Mouse (Mus musculus) activated CD4-positive, CD25-positive, alpha-beta regulatory T cell, adult 4 months (primary cell): ENCODE results near the gene BC048562. TPM values are rescaled to one million over a fixed set of nuclear protein-coding genes. Genes with fewer than 3 reads are reported as not detected.

Source experiments
- ATAC-seq: one replicate; pipeline ENCODE4 v1.8.0; 2017
- polyA plus RNA-seq, 2 experiments: library from polyadenylated mRNA; unstranded; fragments of 100-300 nt; shearing (Covaris generic); gene quantifications; one replicate each; pipeline ENCODE4 v1.2.1; 2017

Gene BC048562
- polyA plus RNA-seq, 2 experiments from 2014 or later, result not detected

- ATAC-seq, result no peak
These were observed 44.7 kb downstream of the BC048562 start for GRCm38 (mm10) chr9:108480813-108481519.

- no peak for ATAC-seq
These were observed 45.4 kb downstream of the BC048562 start for GRCm38 (mm10) chr9:108481520-108482210.

GRCm38 (mm10) chr9:108483051-108483790 is 46.9 kb downstream of the BC048562 start:
- no peak for ATAC-seq

GRCm38 (mm10) chr9:108484021-108484420 is 47.7 kb downstream of the BC048562 start:
- no peak for ATAC-seq

- no peak for ATAC-seq
These were observed 49.1 kb downstream of the BC048562 start for GRCm38 (mm10) chr9:108485301-108485875.

- no peak for ATAC-seq
These were observed 50.8 kb downstream of the BC048562 start for GRCm38 (mm10) chr9:108486973-108487530.

- no peak for ATAC-seq
These were observed 52.1 kb downstream of the BC048562 start for GRCm38 (mm10) chr9:108488403-108488802.

- ATAC-seq, result no peak
These were observed 52.9 kb downstream of the BC048562 start for GRCm38 (mm10) chr9:108489215-108489614.

- ATAC-seq, result no peak
These were observed 53.6 kb downstream of the BC048562 start for GRCm38 (mm10) chr9:108489702-108490558.

GRCm38 (mm10) chr9:108490559-108491285 is 54.4 kb downstream of the BC048562 start, which contains the start of gene Usp19:
Gene Usp19 (plus strand): TSS chr9:108490602.
- peak; percentile 93 for ATAC-seq

- ATAC-seq, result no peak
These were observed 55.0 kb downstream of the BC048562 start for GRCm38 (mm10) chr9:108491286-108491580.

GRCm38 (mm10) chr9:108492043-108492750 is 55.9 kb downstream of the BC048562 start:
- ATAC-seq, result no peak

- ATAC-seq, result no peak
These were observed 57.0 kb downstream of the BC048562 start for GRCm38 (mm10) chr9:108493246-108493645.

- no peak for ATAC-seq
These were observed 58.0 kb downstream of the BC048562 start for GRCm38 (mm10) chr9:108494146-108494825.

- no peak for ATAC-seq
These were observed 58.6 kb downstream of the BC048562 start for GRCm38 (mm10) chr9:108494905-108495304.
